Mouse (Mus musculus): ENCODE measurements around the gene Insr. TPM values are rescaled to one million over a fixed set of nuclear protein-coding genes. Genes with fewer than 3 reads are reported as not detected.

The Insr gene
- total and polyA plus RNA-seq, 2 experiments from 2014 or later, result 36.9 to 39.5 TPM

- Histone ChIP-seq H3K36me3 (ENCODE audit: insufficient read depth) (no peaks in the 10 kb centered on the region), H3K27me3 (ENCODE audit: insufficient read depth, low read length) (no peaks in the 10 kb centered on the region), H3K27ac (ENCODE audit: low read depth, low read length) (no peak overlapping the region), H3K4me3 (ENCODE audit: low read depth, low read length) (no peak overlapping the region), H3K4me1 (ENCODE audit: insufficient read depth) (no peaks in the 10 kb centered on the region), H3K9me3 (ENCODE audit: low read length) (no peaks in the 10 kb centered on the region), H3K4me2 (ENCODE audit: low read depth) (no peak overlapping the region), H3K9ac (no peak overlapping the region)
- DNase-seq (no peak), ATAC-seq (no peak)
- no peak for TF ChIP-seq CTCF (IDR thresholded peaks at IDR 0.05; ENCODE audit: low read depth)
- WGBS, result 49% methylated on average over 3 of the region's 3 CpGs
Measured at GRCm38 (mm10) chr8:3236277-3236676, 43.1 kb downstream of the Insr start.

- no peak for TF ChIP-seq CTCF (IDR thresholded peaks at IDR 0.05; ENCODE audit: low read depth)
- H3K4me1 ChIP-seq (ENCODE audit: insufficient read depth), result no peaks in the 10 kb centered on the region
- H3K36me3 ChIP-seq (ENCODE audit: insufficient read depth), result no peaks in the 10 kb centered on the region
- DNase-seq (no peak), ATAC-seq (no peak)
- H3K27ac ChIP-seq (ENCODE audit: low read depth, low read length), result no peak overlapping the region
- H3K4me3 ChIP-seq (ENCODE audit: low read depth, low read length), result no peak overlapping the region
- no peak overlapping the region for H3K4me2 ChIP-seq (ENCODE audit: low read depth)
- 82% methylated on average over 3 of the region's 3 CpGs for WGBS
- H3K9me3 ChIP-seq (ENCODE audit: low read length), result no peaks in the 10 kb centered on the region
- H3K9ac ChIP-seq, result no peak overlapping the region
- H3K27me3 ChIP-seq (ENCODE audit: insufficient read depth, low read length), result no peaks in the 10 kb centered on the region
Measured at GRCm38 (mm10) chr8:3234569-3234968, 44.8 kb downstream of the Insr start.

GRCm38 (mm10) chr8:3232601-3233000 lies 46.8 kb downstream of the Insr start:
- ATAC-seq (no peak), DNase-seq (no peak)
- TF ChIP-seq CTCF (IDR thresholded peaks at IDR 0.05; ENCODE audit: low read depth), result no peak
- Histone ChIP-seq H3K4me2 (ENCODE audit: low read depth) (no peak overlapping the region), H3K27me3 (ENCODE audit: insufficient read depth, low read length) (no peaks in the 10 kb centered on the region), H3K36me3 (ENCODE audit: insufficient read depth) (no peaks in the 10 kb centered on the region), H3K4me3 (ENCODE audit: low read depth, low read length) (no peak overlapping the region), H3K9ac (no peak overlapping the region), H3K4me1 (ENCODE audit: insufficient read depth) (no peaks in the 10 kb centered on the region), H3K9me3 (ENCODE audit: low read length) (no peaks in the 10 kb centered on the region), H3K27ac (ENCODE audit: low read depth, low read length) (no peak overlapping the region)
- 92% methylated on average over 2 of the region's 2 CpGs for WGBS

- DNase-seq (no peak), ATAC-seq (no peak)
- Histone ChIP-seq H3K27me3 (ENCODE audit: insufficient read depth, low read length) (no peaks in the 10 kb centered on the region), H3K36me3 (ENCODE audit: insufficient read depth) (no peaks in the 10 kb centered on the region), H3K4me1 (ENCODE audit: insufficient read depth) (no peaks in the 10 kb centered on the region), H3K27ac (ENCODE audit: low read depth, low read length) (no peak overlapping the region), H3K9me3 (ENCODE audit: low read length) (no peaks in the 10 kb centered on the region), H3K9ac (no peak overlapping the region), H3K4me3 (ENCODE audit: low read depth, low read length) (no peak overlapping the region), H3K4me2 (ENCODE audit: low read depth) (no peak overlapping the region)
- WGBS, result 89% methylated on average over 10 of the region's 10 CpGs
- no peak for TF ChIP-seq CTCF (IDR thresholded peaks at IDR 0.05; ENCODE audit: low read depth)
Measured at GRCm38 (mm10) chr8:3230118-3231060, 49.0 kb downstream of the Insr start.

- H3K27ac ChIP-seq (ENCODE audit: low read depth, low read length), result no peak overlapping the region
- DNase-seq (no peak), ATAC-seq (no peak)
- 0 out of 2 replicates have a peak, but pooled peaks cover 3% of the 10 kb centered on the region for H3K4me1 ChIP-seq (ENCODE audit: insufficient read depth)
- H3K9ac ChIP-seq, result no peak overlapping the region
- no peak overlapping the region for H3K4me2 ChIP-seq (ENCODE audit: low read depth)
- H3K36me3 ChIP-seq (ENCODE audit: insufficient read depth), result no peaks in the 10 kb centered on the region
- H3K9me3 ChIP-seq (ENCODE audit: low read length), result no peaks in the 10 kb centered on the region
- TF ChIP-seq CTCF (IDR thresholded peaks at IDR 0.05; ENCODE audit: low read depth), result no peak
- WGBS, result 73% methylated on average over 5 of the region's 5 CpGs
- H3K4me3 ChIP-seq (ENCODE audit: low read depth, low read length), result no peak overlapping the region
- H3K27me3 ChIP-seq (ENCODE audit: insufficient read depth, low read length), result no peaks in the 10 kb centered on the region
Measured at GRCm38 (mm10) chr8:3227423-3227822, 52.0 kb downstream of the Insr start.

GRCm38 (mm10) chr8:3225731-3226130 lies 53.7 kb downstream of the Insr start:
- no peak for ATAC-seq
- Histone ChIP-seq H3K36me3 (ENCODE audit: insufficient read depth) (no peaks in the 10 kb centered on the region), H3K4me1 (ENCODE audit: insufficient read depth) (peaks cover 11% of the 10 kb centered on the region; the same call in 1 of the 2 replicates), H3K4me3 (ENCODE audit: low read depth, low read length) (no peak overlapping the region), H3K9ac (no peak overlapping the region), H3K4me2 (ENCODE audit: low read depth) (no peak overlapping the region), H3K27ac (ENCODE audit: low read depth, low read length) (no peak overlapping the region), H3K9me3 (ENCODE audit: low read length) (no peaks in the 10 kb centered on the region), H3K27me3 (ENCODE audit: insufficient read depth, low read length) (no peaks in the 10 kb centered on the region)
- TF ChIP-seq CTCF (IDR thresholded peaks at IDR 0.05; ENCODE audit: low read depth), result no peak
- no peak for DNase-seq
- 87% methylated on average over 1 of the region's 1 CpGs for WGBS

- Histone ChIP-seq H3K4me1 (ENCODE audit: insufficient read depth) (peaks cover 11% of the 10 kb centered on the region), H3K9me3 (ENCODE audit: low read length) (no peaks in the 10 kb centered on the region), H3K36me3 (ENCODE audit: insufficient read depth) (no peaks in the 10 kb centered on the region), H3K4me2 (ENCODE audit: low read depth) (no peak overlapping the region), H3K27ac (ENCODE audit: low read depth, low read length) (no peak overlapping the region), H3K9ac (no peak overlapping the region), H3K27me3 (ENCODE audit: insufficient read depth, low read length) (no peaks in the 10 kb centered on the region), H3K4me3 (ENCODE audit: low read depth, low read length) (no peak overlapping the region)
- 85% methylated on average over 8 of the region's 8 CpGs for WGBS
- no peak for TF ChIP-seq CTCF (IDR thresholded peaks at IDR 0.05; ENCODE audit: low read depth)
- DNase-seq (no peak), ATAC-seq (no peak)
Measured at GRCm38 (mm10) chr8:3225184-3225583, 54.2 kb downstream of the Insr start.
